Mouse (Mus musculus): ENCODE measurements around the gene Bcat1.

- TF ChIP-seq CTCF (conservative IDR thresholded peaks at IDR 0.05; ENCODE audit: low read length) (no peak), NANOG (IDR thresholded peaks at IDR 0.05; ENCODE audit: borderline replicate concordance, low read length) (no peak), POU5F1 (IDR thresholded peaks at IDR 0.05; ENCODE audit: borderline replicate concordance, low read length) (no peak)
Observed at GRCm38 (mm10) chr6:145012699-145013098, 63.3 kb downstream of the Bcat1 start.
